Mouse (Mus musculus) mouse embryonic stem cell (cell line): Measurements from ENCODE around the gene Ipmk.

Experiments used
- in situ Hi-C, 2 experiments: fragments of 300-500 bp; cut with MboI; formaldehyde crosslinking; loops; 1 replicate in 1 of 2; 3 replicates in 1 of 2; pipeline ENCODE4 v1.14.3; 2019 to 2020; ENCODE audit warnings: low sequenced_read_pairs in 2 of 2, low pct_unique_long_range_greater_than_20kb in 1 of 2, mixed read lengths in 1 of 2; ENCODE audit not compliant: unreplicated experiment in 1 of 2

The Ipmk gene

GRCm38 (mm10) chr10:71399399-71399798 is 51.8 kb downstream of the Ipmk start:
- in situ Hi-C loops, result loop anchor here (5.0 to 10.0 kb wide), 2 partner anchors 65 to 77 kb away; no protein-coding TSS in a partner anchor

GRCm38 (mm10) chr10:71399987-71400386 is 52.4 kb downstream of the Ipmk start:
- in situ Hi-C loops, result loop anchor here (5.0 to 10.0 kb wide), 2 partner anchors 65 to 78 kb away; no protein-coding TSS in a partner anchor

- in situ Hi-C loops, result no loop called here
Observed at GRCm38 (mm10) chr10:71400818-71401646, 53.5 kb downstream of the Ipmk start.

- in situ Hi-C loops, result no loop called here
Observed at GRCm38 (mm10) chr10:71403638-71404037, 56.1 kb downstream of the Ipmk start.

GRCm38 (mm10) chr10:71405523-71406217 is 58.1 kb downstream of the Ipmk start:
- in situ Hi-C loops, result no loop called here

- in situ Hi-C loops, result no loop called here
Observed at GRCm38 (mm10) chr10:71409948-71410347, 62.4 kb downstream of the Ipmk start.

- in situ Hi-C loops, result no loop called here
Observed at GRCm38 (mm10) chr10:71413401-71413800, 65.8 kb downstream of the Ipmk start.

GRCm38 (mm10) chr10:71421531-71421930 is 74.0 kb downstream of the Ipmk start:
- in situ Hi-C loops, result no loop called here

- in situ Hi-C loops, result no loop called here
Observed at GRCm38 (mm10) chr10:71422047-71423037, 74.8 kb downstream of the Ipmk start.

- in situ Hi-C loops, result loop anchor here in 1 of 2 experiments (25.0 kb wide), 1 partner anchor 961 kb away; no protein-coding TSS in a partner anchor
Observed at GRCm38 (mm10) chr10:71426740-71427139, 79.2 kb downstream of the Ipmk start.

- in situ Hi-C loops, result loop anchor here in 1 of 2 experiments (25.0 kb wide), 1 partner anchor 960 kb away; no protein-coding TSS in a partner anchor
Observed at GRCm38 (mm10) chr10:71427381-71427780, 79.8 kb downstream of the Ipmk start.

- in situ Hi-C loops, result loop anchor here in 1 of 2 experiments (25.0 kb wide), 1 partner anchor 959 kb away; no protein-coding TSS in a partner anchor
Observed at GRCm38 (mm10) chr10:71428246-71428864, 80.8 kb downstream of the Ipmk start.

- in situ Hi-C loops, result loop anchor here in 1 of 2 experiments (25.0 kb wide), 1 partner anchor 957 kb away; no protein-coding TSS in a partner anchor
Observed at GRCm38 (mm10) chr10:71430661-71431060, 83.1 kb downstream of the Ipmk start.

- in situ Hi-C loops, result loop anchor here in 1 of 2 experiments (25.0 kb wide), 1 partner anchor 944 kb away; no protein-coding TSS in a partner anchor
Observed at GRCm38 (mm10) chr10:71443086-71443485, 95.5 kb downstream of the Ipmk start.

- in situ Hi-C loops, result loop anchor here in 1 of 2 experiments (25.0 kb wide), 1 partner anchor 940 kb away; no protein-coding TSS in a partner anchor
Observed at GRCm38 (mm10) chr10:71447661-71448060, 100.1 kb downstream of the Ipmk start.

GRCm38 (mm10) chr10:71448284-71448683 is 100.7 kb downstream of the Ipmk start:
- in situ Hi-C loops, result loop anchor here in 1 of 2 experiments (25.0 kb wide), 1 partner anchor 939 kb away; no protein-coding TSS in a partner anchor

GRCm38 (mm10) chr10:71455355-71455754 is 107.8 kb downstream of the Ipmk start:
- in situ Hi-C loops, result no loop called here
